Mouse (Mus musculus): ENCODE data around the gene Reck. TPM values are rescaled to one million over a fixed set of nuclear protein-coding genes. Genes with fewer than 3 reads are reported as not detected.
A peak's percentile ranks its signal among the peaks of the same experiment; 100 is the strongest.

Reck gene
- 20.1 and 21.9 TPM in 2 replicates for polyA plus RNA-seq (2016; fragmentation: Nextera tagmentation; extraction: Ambion mirVana)

DNA sequence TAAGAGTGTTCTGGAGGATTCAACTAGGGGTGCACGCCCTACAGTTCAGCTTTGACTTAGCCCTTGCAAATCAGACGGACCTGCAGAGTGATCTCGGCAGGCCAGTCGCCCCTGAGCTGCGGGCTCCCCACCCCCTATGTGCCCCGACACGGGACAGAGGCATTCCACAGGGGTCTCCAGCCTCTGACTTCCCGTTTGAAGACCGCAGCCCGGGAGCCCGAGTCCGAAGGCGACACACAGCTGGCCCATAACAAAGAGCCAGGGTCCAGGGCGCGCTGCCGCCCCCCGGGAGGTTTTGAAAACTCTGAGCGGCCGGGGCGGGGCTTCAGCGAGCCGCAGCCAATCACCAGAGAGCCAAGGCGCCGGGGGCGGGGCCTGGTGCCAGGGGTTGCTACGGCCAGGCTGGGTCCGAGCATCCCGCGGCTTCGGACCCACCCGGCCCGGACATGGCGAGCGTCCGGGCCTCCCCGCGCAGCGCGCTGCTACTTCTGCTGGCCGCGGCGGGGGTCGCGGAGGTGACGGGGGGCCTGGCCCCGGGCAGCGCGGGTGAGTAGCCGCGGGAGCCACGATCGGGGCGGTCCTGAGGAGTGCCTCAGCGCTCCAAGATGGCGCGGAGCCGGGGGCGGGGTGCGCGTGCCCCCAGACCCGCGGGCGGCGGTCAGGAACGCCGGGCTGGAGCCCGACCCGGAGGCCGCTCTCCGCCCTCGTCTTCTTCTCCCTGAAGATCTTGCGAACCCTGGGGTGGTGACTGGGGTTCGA lies at the start of gene Reck:
Gene Reck, plus strand, starts transcription at position 371 of the 759 bp plus-strand sequence.
- peak within 1 kb of the TSS; percentile 85 for H3K4me3 ChIP-seq
- under 1% methylated on average over 72 of the region's 73 CpGs for WGBS
- no peaks in the 10 kb centered on the region for H3K36me3 ChIP-seq
- H3K27me3 ChIP-seq: no peaks in the 10 kb centered on the region
- H3K27ac ChIP-seq: peak within 1 kb of the TSS; percentile 81
- H3K4me2 ChIP-seq (replicated peaks): peak within 1 kb of the TSS; percentile 68
- H3K9me3 ChIP-seq (replicated peaks): 0 out of 2 replicates have a peak, but pooled peaks cover 3% of the 10 kb centered on the region
- H3K9ac ChIP-seq: peak within 1 kb of the TSS; percentile 84
- peak; percentile 95 for ATAC-seq (ENCODE audit: low FRiP score)
- peaks cover 24% of the 10 kb centered on the region for H3K4me1 ChIP-seq

DNA sequence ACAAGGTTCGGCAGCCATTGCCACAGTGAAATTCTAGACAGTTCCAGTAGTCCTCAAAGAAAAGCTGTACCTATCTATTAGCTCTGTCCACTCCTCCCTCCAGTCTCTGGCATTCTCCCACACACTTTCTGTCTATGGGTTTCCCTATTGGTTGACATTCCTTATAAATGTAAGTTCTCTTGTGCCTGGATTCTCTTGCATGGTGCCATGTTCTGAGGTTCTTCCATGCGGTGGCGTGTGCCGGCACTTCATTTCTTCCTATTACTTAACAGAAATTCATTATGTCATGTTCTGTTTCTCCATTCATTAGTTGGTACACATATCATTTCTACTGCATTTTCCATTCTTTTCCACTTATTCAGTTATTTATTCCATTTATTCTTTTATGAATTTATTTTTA lies 46.5 kb upstream of the Reck start:
- no peak overlapping the region for H3K4me3 ChIP-seq
- WGBS: 93% methylated on average over 4 of the region's 4 CpGs
- no peaks in the 10 kb centered on the region for H3K9me3 ChIP-seq (replicated peaks)
- no peak overlapping the region for H3K4me2 ChIP-seq (replicated peaks)
- no peaks in the 10 kb centered on the region for H3K27me3 ChIP-seq
- H3K27ac ChIP-seq: no peak overlapping the region
- no peak for ATAC-seq (ENCODE audit: low FRiP score)
- no peaks in the 10 kb centered on the region for H3K36me3 ChIP-seq
- H3K9ac ChIP-seq: no peak overlapping the region
- H3K4me1 ChIP-seq: no peaks in the 10 kb centered on the region

DNA sequence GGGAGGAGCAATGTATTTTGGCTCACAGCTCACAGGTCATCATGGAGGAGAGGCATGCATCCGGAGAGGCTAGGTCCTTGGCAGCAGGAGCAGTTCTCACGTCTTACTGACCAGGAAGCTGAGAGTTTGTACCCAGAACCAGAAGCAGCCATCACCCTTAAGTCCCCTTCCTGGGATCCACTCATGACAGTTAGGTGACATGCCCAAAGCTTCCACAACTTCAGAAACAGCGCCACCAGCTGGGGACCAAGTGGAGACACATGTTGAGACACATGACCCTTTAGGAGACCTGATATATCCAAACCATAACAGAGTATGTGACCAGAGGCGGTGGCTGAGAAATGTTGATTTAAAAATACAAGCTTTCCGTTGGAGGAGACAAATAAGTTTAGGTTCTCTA lies 43.3 kb upstream of the Reck start:
- no peak overlapping the region for H3K4me3 ChIP-seq
- H3K9me3 ChIP-seq (replicated peaks): no peaks in the 10 kb centered on the region
- H3K27me3 ChIP-seq: no peaks in the 10 kb centered on the region
- H3K4me1 ChIP-seq: no peaks in the 10 kb centered on the region
- H3K9ac ChIP-seq: no peak overlapping the region
- no peak for ATAC-seq (ENCODE audit: low FRiP score)
- WGBS: 70% methylated on average over 5 of the region's 5 CpGs
- no peaks in the 10 kb centered on the region for H3K36me3 ChIP-seq
- H3K27ac ChIP-seq: no peak overlapping the region
- H3K4me2 ChIP-seq (replicated peaks): no peak overlapping the region

DNA sequence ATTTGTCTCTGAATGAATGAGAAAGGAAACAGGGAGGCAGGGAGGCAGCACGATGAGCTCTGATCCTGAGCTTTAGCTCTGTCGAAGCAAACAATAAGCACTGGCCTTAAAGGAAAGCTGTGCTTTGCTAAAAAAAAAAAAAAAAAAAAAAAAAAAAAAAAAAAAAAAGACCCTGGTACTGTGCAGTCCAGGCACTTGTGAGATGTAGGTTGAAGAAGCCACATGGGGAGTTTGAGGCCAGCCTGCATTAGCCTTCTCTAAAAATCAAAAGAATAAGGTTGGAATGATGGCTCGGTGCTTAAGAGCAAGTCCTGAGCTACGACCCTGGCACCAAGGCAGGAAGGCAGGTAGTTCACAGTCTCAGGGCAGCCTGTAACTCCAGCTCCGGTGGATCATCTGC lies 41.6 kb upstream of the Reck start:
- 70% methylated on average over 5 of the region's 5 CpGs for WGBS
- H3K4me2 ChIP-seq (replicated peaks): no peak overlapping the region
- no peaks in the 10 kb centered on the region for H3K27me3 ChIP-seq
- no peaks in the 10 kb centered on the region for H3K9me3 ChIP-seq (replicated peaks)
- no peak for ATAC-seq (ENCODE audit: low FRiP score)
- no peaks in the 10 kb centered on the region for H3K4me1 ChIP-seq
- H3K9ac ChIP-seq: no peak overlapping the region
- no peaks in the 10 kb centered on the region for H3K36me3 ChIP-seq
- no peak overlapping the region for H3K4me3 ChIP-seq
- H3K27ac ChIP-seq: no peak overlapping the region

DNA sequence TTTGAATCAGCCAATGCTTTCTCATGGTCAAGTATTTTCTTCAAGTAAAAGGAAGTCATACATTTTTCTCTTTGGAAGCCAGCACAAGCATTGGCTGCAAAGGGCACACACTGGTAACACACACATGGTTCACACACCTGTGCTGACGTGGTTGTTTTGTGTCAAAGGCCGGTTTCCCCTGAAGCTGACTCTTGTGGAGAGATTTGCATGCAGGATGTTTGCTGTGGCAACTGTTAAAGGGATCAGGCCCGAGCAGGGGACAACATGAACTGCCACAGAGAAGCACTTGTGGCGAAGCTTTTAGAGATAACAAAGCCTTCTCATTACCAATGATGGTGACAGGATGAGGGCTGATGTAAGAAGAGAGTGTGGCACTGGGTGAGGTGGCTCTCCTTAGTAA lies 40.6 kb upstream of the Reck start:
- no peak for ATAC-seq (ENCODE audit: low FRiP score)
- Histone ChIP-seq H3K27me3 (no peaks in the 10 kb centered on the region), H3K9ac (no peak overlapping the region), H3K4me3 (no peak overlapping the region), H3K4me2 (replicated peaks) (no peak overlapping the region), H3K36me3 (no peaks in the 10 kb centered on the region), H3K27ac (no peak overlapping the region), H3K4me1 (no peaks in the 10 kb centered on the region), H3K9me3 (replicated peaks) (no peaks in the 10 kb centered on the region)
- WGBS: 69% methylated on average over 4 of the region's 4 CpGs

DNA sequence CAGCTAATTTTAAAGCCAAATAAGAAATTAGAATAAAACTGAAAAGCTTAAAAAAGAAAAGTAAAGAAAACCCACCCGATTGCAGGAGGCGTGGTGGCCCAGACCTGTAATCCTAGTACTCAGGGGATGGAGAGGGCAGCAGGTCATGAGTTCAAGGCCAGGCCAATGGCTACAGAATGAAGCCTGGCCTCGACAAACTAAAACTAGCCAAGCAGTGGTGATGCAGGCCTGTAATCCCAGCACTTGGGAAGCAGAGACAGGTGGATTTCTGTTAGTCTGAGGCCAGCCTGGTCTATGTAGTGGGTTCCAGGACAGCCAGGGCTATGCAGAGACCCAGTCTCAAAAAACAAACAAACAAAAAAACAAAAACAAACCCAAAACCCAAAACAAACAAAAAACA lies 37.0 kb upstream of the Reck start:
- H3K4me2 ChIP-seq (replicated peaks): no peak overlapping the region
- no peaks in the 10 kb centered on the region for H3K27me3 ChIP-seq
- H3K4me1 ChIP-seq: no peaks in the 10 kb centered on the region
- WGBS: 69% methylated on average over 3 of the region's 3 CpGs
- ATAC-seq (ENCODE audit: low FRiP score): no peak
- no peak overlapping the region for H3K9ac ChIP-seq
- no peak overlapping the region for H3K4me3 ChIP-seq
- H3K27ac ChIP-seq: no peak overlapping the region
- no peaks in the 10 kb centered on the region for H3K9me3 ChIP-seq (replicated peaks)
- H3K36me3 ChIP-seq: no peaks in the 10 kb centered on the region

DNA sequence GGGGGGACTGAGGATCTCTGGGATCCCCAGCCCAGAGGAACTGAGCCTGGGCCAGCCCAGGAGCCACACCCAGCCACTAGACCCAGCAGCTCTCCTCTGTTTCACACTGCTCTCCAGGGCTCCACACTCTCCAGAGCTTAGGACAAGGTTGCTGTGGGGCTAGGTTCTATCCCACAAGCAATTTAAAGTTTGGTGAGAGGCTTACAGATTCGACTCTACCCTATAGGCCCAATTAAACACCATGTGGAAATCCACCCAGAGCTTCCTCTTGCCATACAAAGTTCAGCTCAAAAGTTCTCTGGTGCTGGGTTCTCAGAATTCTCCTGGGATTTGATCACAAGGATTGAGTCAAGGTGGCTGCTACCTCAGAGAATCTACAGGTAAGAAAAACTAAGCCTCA lies 35.2 kb upstream of the Reck start, which contains the start of gene Olfr157:
Gene Olfr157, minus strand, starts transcription at position 101 of the 400 bp plus-strand sequence.
- Histone ChIP-seq H3K4me1 (no peaks in the 10 kb centered on the region), H3K36me3 (no peaks in the 10 kb centered on the region), H3K9me3 (replicated peaks) (0 out of 2 replicates have a peak, but pooled peaks cover 3% of the 10 kb centered on the region), H3K27ac (no peak within 1 kb of the TSS), H3K9ac (no peak within 1 kb of the TSS), H3K27me3 (no peaks in the 10 kb centered on the region), H3K4me2 (replicated peaks) (no peak within 1 kb of the TSS), H3K4me3 (no peak within 1 kb of the TSS)
- ATAC-seq (ENCODE audit: low FRiP score): no peak
- 79% methylated on average over 1 of the region's 1 CpGs for WGBS

DNA sequence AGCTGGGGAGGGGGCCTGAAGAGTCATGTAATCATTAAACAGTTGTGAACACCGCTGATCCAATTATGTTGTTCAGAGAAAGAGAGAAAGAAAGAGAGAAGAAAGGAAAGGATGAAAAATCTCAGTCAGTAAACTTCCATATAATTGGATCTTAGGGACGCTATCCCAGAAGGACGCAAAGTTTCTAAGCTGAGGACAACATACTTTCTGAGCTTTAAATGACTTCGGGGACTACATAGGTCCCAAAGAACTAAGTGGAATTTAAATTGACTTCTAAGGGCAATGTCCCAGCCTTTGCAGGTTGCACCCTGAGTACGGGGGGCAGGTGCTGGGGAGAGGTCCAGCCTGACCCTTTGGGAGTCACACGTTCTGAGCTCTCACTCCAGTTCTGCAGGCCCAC lies 24.1 kb upstream of the Reck start, which contains the start of gene Olfr155:
Gene Olfr155, plus strand, starts transcription at position 301 of the 400 bp plus-strand sequence.
- Histone ChIP-seq H3K4me1 (no peaks in the 10 kb centered on the region), H3K9me3 (replicated peaks) (no peaks in the 10 kb centered on the region), H3K4me3 (no peak within 1 kb of the TSS), H3K9ac (no peak within 1 kb of the TSS), H3K4me2 (replicated peaks) (no peak within 1 kb of the TSS), H3K36me3 (no peaks in the 10 kb centered on the region), H3K27ac (no peak within 1 kb of the TSS), H3K27me3 (no peaks in the 10 kb centered on the region)
- no peak for ATAC-seq (ENCODE audit: low FRiP score)
- 85% methylated on average over 6 of the region's 6 CpGs for WGBS

DNA sequence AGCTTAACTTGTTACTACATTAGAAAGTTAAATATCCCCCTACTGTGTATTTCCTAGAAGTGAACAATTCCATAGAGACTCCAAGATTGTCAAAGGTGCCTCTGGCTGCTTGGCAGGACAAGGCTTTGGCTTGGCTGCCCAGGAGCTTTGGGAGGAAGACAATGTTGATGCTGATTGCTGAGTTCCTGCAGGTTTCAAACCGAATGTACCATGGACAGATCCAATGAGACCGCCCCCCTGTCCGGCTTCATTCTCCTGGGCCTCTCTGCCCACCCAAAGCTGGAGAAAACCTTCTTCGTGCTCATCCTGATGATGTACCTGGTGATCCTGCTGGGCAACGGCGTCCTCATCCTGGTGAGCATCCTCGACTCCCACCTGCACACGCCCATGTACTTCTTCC lies 21.2 kb upstream of the Reck start:
- no peak overlapping the region for H3K4me2 ChIP-seq (replicated peaks)
- no peaks in the 10 kb centered on the region for H3K36me3 ChIP-seq
- WGBS: 71% methylated on average over 8 of the region's 8 CpGs
- no peak overlapping the region for H3K27ac ChIP-seq
- no peaks in the 10 kb centered on the region for H3K4me1 ChIP-seq
- no peak overlapping the region for H3K9ac ChIP-seq
- H3K27me3 ChIP-seq: no peaks in the 10 kb centered on the region
- H3K4me3 ChIP-seq: no peak overlapping the region
- H3K9me3 ChIP-seq (replicated peaks): no peaks in the 10 kb centered on the region
- no peak for ATAC-seq (ENCODE audit: low FRiP score)

DNA sequence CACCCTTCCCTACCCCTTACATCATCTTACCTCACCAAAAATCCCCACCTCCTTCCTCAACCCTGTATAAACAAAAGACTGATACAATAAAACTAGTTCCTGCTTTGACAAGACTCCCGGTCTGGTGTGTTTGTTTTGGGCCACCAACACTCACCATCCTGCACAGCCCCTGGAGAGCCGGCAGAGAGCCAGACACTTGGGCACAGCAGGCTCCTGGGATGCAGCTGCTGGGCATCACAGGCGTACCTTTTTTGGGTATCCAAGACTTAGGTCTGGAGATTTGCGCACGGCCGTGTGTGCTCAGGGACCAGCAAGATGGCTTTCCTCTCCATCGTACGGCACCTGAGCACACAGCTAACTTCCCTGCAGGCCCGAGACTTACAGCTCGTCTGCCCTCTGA lies 15.4 kb upstream of the Reck start:
- 0 out of 2 replicates have a peak, but pooled peaks cover 3% of the 10 kb centered on the region for H3K4me1 ChIP-seq
- H3K36me3 ChIP-seq: no peaks in the 10 kb centered on the region
- H3K9ac ChIP-seq: no peak overlapping the region
- no peak overlapping the region for H3K4me3 ChIP-seq
- ATAC-seq (ENCODE audit: low FRiP score): no peak
- 80% methylated on average over 10 of the region's 10 CpGs for WGBS
- H3K27ac ChIP-seq: no peak overlapping the region
- H3K27me3 ChIP-seq: no peaks in the 10 kb centered on the region
- no peak overlapping the region for H3K4me2 ChIP-seq (replicated peaks)
- no peaks in the 10 kb centered on the region for H3K9me3 ChIP-seq (replicated peaks)

DNA sequence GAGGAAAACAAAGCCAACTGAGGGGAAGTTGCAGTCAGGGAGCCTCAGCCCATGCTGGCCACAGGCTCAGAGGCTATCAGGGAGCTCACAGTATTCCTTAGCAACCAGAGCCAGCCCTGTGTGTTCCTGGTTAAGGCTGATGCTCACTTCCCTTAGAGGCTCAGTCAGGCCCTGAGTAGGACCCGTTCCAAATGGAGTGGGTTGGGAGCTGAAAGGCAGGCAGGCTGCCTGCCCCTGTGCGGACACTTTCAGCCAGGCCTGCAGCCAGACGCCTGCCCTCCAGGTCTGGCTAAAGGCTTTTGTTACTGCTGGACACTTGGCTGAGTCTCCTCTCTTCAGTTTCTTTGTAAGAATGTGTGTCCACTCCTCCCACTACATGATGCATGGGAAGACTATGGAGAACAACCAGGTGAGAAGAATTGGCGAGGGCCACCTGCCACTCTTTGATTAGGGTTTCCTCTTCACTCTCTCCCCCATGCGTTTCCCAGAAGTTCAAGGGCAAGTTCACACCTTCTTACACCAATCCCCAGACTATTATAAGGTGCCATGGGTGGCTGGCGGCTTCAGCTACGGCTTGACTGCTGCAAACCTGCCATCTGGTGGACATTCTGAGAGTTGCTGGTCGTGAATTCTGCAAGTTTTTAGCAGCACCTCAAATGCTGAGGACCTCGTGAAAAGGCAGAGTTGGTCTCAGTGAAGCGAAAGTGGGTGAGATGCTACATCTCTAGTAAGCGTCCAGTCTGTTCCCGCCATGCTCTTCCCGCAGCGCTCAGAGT lies 14.4 kb upstream of the Reck start:
- 18% methylated on average over 14 of the region's 14 CpGs for WGBS
- no peak overlapping the region for H3K4me3 ChIP-seq
- H3K4me2 ChIP-seq (replicated peaks): no peak overlapping the region
- no peak overlapping the region for H3K9ac ChIP-seq
- ATAC-seq (ENCODE audit: low FRiP score): no peak
- H3K36me3 ChIP-seq: no peaks in the 10 kb centered on the region
- no peaks in the 10 kb centered on the region for H3K27me3 ChIP-seq
- 0 out of 2 replicates have a peak, but pooled peaks cover 3% of the 10 kb centered on the region for H3K4me1 ChIP-seq
- H3K27ac ChIP-seq: no peak overlapping the region
- no peaks in the 10 kb centered on the region for H3K9me3 ChIP-seq (replicated peaks)

DNA sequence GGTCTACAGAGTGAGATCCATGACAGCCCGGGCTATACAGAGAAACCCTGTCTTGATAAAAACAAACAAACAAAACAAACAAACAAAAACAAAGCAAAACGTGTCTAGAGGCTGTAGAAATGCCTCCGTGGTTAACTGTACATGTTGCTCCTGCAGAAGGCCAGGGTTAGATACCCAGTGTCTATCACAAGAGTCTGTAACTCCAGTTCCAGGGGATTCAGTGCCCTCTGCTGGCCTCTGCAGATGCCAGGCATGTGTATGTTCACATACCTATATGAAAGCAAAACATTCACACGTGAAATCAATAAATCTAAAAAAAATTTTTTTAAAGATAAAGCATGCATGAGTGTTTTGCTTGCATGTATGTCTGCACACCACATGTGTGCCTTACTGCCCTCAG lies 12.0 kb upstream of the Reck start:
- Histone ChIP-seq H3K9me3 (replicated peaks) (no peaks in the 10 kb centered on the region), H3K4me2 (replicated peaks) (no peak overlapping the region), H3K27me3 (no peaks in the 10 kb centered on the region), H3K36me3 (no peaks in the 10 kb centered on the region), H3K27ac (no peak overlapping the region), H3K4me1 (0 out of 2 replicates have a peak, but pooled peaks cover 3% of the 10 kb centered on the region), H3K4me3 (no peak overlapping the region), H3K9ac (no peak overlapping the region)
- 70% methylated on average over 4 of the region's 4 CpGs for WGBS
- ATAC-seq (ENCODE audit: low FRiP score): no peak

Measured in hindbrain, embryonic 12.5 days (tissue).